Mouse (Mus musculus) liver, embryonic 14.5 days (tissue): ENCODE data around the gene Emc3. TPM values are rescaled to one million over a fixed set of nuclear protein-coding genes. Genes with fewer than 3 reads are reported as not detected.

Source experiments
- ATAC-seq: fragments of 200-750 bp; cut with Nextera tagmentation; 2 replicates; pipeline ENCODE4 v1.8.0; 2017; ENCODE audit warnings: moderate number of reproducible peaks, mild to moderate bottlenecking, moderate library complexity; ENCODE audit not compliant: insufficient read depth
- DNase-seq, 3 experiments: peaks; one replicate each; pipeline ENCODE4 v3.0.0-alpha.2; 2012 to 2013; ENCODE audit warnings: low read depth in 3 of 3, low spot score in 3 of 3
- H3K27ac ChIP-seq: fragments of 300-500 bp; sonication (generic); 2 replicates; pipeline ENCODE4 v1.5.1; 2014; ENCODE audit warnings: moderate library complexity, mild to moderate bottlenecking, control low read depth, inconsistent platforms
- H3K27me3 ChIP-seq: fragments of 300-500 bp; sonication (generic); 2 replicates; pipeline ENCODE4 v1.6.1; 2014; ENCODE audit warnings: mild to moderate bottlenecking, low read length, moderate library complexity; ENCODE audit not compliant: control insufficient read depth, insufficient read depth
- H3K36me3 ChIP-seq: fragments of 300-500 bp; sonication (generic); replicated peaks from 2 replicates; pipeline ENCODE4 v1.6.1; 2014; ENCODE audit warnings: low read depth; ENCODE audit not compliant: control insufficient read depth, insufficient read depth
- H3K4me1 ChIP-seq, 2 experiments: fragments of 200-500 bp in 1 of 2; fragments of 300-500 bp in 1 of 2; sonication (generic) in 1 of 2; replicated peaks; 2 replicates each; pipeline ENCODE4 v1.6.1; 2012 to 2014; ENCODE audit warnings: antibody characterized with exemption in 1 of 2, inconsistent platforms in 1 of 2, low read length in 1 of 2; ENCODE audit not compliant: control insufficient read depth in 2 of 2, insufficient read depth in 2 of 2
- H3K4me2 ChIP-seq: fragments of 300-500 bp; sonication (generic); 2 replicates; pipeline ENCODE4 v1.6.1; 2014; ENCODE audit warnings: low read depth, mild to moderate bottlenecking, control low read depth, moderate library complexity
- H3K4me3 ChIP-seq, 2 experiments: fragments of 200-500 bp in 1 of 2; fragments of 300-500 bp in 1 of 2; sonication (generic) in 1 of 2; 2 replicates each; pipeline ENCODE4 v1.5.1; 2012 to 2014; ENCODE audit warnings: low read depth in 2 of 2, low read length in 2 of 2, mild to moderate bottlenecking in 2 of 2, control low read depth in 1 of 2, inconsistent platforms in 1 of 2, moderate library complexity in 1 of 2; ENCODE audit not compliant: insufficient read depth in 1 of 2
- H3K9ac ChIP-seq: fragments of 300-500 bp; sonication (generic); replicated peaks from 2 replicates; pipeline ENCODE4 v1.6.1; 2014; ENCODE audit warnings: mild to moderate bottlenecking, control low read depth, moderate library complexity
- H3K9me3 ChIP-seq: fragments of 300-500 bp; sonication (generic); 2 replicates; pipeline ENCODE4 v1.6.1; 2016; ENCODE audit warnings: low read length, mixed read lengths; ENCODE audit not compliant: control insufficient read depth
- CTCF ChIP-seq: IDR thresholded peaks from 2 replicates; pipeline ENCODE4 v1.5.1; 2016; ENCODE audit warnings: antibody characterized with exemption, low read depth, control low read depth
- EP300 ChIP-seq: IDR thresholded peaks from 2 replicates; pipeline ENCODE4 v1.6.1; 2016; ENCODE audit warnings: antibody characterized with exemption, low read depth
- WGBS: fragments of 180-500 bp; shearing (Covaris S2); extraction: QIAGEN DNeasy Blood & Tissue Kit; methylation state at CpG from one replicate; pipeline ENCODE4 v1.1.7; 2014; ENCODE audit not compliant: insufficient replicate concordance; 5-methylcytosine and 5-hydroxymethylcytosine counted together
- polyA plus RNA-seq, 2 experiments: library from polyadenylated mRNA; depleted of rRNA in 1 of 2; stranded (reverse) in 1 of 2; unstranded in 1 of 2; fragments of >200 nt; fragmentation: Nextera tagmentation in 1 of 2; extraction: Ambion mirVana in 1 of 2; gene quantifications; 2 replicates each; pipeline versions ENCODE4 v1.2.1 to v1.2.3; 2012 to 2014

Emc3 gene
- polyA plus RNA-seq, 2 experiments = 20.7 to 41.5 TPM

DNA sequence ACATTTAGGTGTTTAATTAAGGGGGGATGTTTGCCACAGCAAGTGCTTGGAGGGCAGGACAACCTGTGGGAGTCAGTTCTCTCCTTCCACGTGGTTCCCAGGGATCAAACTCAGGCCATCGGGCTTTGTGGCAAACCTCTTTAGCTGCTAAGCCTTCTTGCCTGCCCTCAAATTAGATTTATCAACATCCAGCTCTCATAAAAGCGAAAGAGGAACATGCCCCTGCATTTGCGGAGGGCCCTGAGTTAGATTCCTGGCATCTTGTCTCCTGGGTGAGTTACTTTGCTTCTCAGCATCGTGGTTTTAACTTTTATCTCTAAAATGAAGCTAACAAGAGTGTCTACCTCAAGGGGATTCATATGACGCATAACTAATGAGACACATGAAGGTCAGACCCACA is 32.1 kb downstream of the Emc3 start:
- Histone ChIP-seq H3K4me3 (no peak overlapping the region), H3K4me2 (no peak overlapping the region), H3K9me3 (no peaks in the 10 kb centered on the region), H3K36me3 (no peaks in the 10 kb centered on the region), H3K9ac (no peak overlapping the region), H3K27me3 (peaks cover 30% of the 10 kb centered on the region), H3K27ac (no peak overlapping the region), H3K4me1 (no peaks in the 10 kb centered on the region)
- TF ChIP-seq EP300 (no peak), CTCF (no peak)
- WGBS = 39% methylated on average over 6 of the region's 6 CpGs
- DNase-seq (no peak), ATAC-seq (no peak)

DNA sequence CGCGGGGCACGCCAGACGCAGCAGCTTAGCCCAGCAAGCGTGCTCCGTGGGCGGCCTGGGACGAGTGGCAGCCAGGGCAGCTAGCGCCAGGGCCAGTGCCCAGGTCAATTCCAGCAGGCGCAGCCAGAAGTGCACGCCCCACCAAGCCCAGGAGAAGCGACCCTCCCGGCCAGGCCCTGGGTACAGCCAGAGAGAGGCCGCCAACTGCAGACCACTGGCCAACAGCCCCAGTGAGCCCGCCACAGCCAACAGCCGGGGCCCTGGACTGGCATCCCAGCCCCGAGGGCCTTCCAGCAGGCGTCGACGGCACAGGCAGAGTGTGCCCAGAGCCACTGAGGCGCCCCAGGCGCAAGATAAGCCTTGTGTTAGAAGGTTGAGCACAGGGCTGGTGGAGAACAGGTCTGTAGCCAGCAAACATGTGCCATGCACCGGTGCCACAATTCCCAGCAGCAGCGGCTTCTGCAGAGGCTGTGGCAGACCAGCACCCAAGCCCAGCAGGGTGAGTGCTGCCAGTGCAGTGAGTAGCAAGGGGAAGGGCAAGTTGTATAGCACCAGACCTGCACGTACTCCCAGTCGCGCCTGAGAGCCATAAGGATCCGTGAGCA is 36.3 kb downstream of the Emc3 start:
- Histone ChIP-seq H3K27me3 (peaks cover 12% of the 10 kb centered on the region), H3K9me3 (no peaks in the 10 kb centered on the region), H3K27ac (no peak overlapping the region), H3K36me3 (no peaks in the 10 kb centered on the region), H3K4me1 (no peaks in the 10 kb centered on the region), H3K4me3 (peak overlapping the region in 1 of 2 experiments; percentile 51; a peak in 2 of 4 replicates), H3K4me2 (peak overlapping the region; percentile 75), H3K9ac (no peak overlapping the region)
- no peak for TF ChIP-seq CTCF
- TF ChIP-seq EP300 = no peak
- no peak for ATAC-seq
- 40% methylated on average over 28 of the region's 28 CpGs for WGBS
- DNase-seq = no peak

DNA sequence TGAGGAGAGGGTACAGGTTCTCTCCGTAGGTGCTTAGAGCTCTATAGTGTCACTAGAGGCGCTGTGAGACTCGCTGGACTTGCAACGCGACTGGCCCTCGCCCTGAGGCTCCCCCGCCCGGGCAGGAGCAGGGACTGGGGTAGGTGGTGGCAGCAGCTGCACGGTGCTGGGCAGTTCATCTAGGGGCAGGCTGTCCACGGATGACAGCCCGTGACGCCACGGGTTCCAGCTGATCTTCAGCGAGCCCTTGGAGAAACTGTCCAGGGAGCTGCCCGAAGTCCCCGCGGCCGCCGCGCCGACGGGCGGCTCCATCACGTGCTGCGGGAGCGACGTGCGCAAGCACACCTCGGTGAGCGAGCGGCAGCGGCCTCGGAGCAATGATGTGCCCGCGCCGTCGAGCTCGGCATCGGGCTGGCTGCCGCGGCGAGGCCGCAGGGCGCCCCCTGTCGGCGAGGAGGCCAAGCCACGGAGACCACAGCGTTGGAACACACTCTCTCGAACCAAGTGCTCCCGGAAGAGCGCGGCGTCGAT is 37.1 kb downstream of the Emc3 start:
- DNase-seq = peak; percentile 36 to 55 (median 47)
- no peaks in the 10 kb centered on the region for H3K36me3 ChIP-seq

DNA sequence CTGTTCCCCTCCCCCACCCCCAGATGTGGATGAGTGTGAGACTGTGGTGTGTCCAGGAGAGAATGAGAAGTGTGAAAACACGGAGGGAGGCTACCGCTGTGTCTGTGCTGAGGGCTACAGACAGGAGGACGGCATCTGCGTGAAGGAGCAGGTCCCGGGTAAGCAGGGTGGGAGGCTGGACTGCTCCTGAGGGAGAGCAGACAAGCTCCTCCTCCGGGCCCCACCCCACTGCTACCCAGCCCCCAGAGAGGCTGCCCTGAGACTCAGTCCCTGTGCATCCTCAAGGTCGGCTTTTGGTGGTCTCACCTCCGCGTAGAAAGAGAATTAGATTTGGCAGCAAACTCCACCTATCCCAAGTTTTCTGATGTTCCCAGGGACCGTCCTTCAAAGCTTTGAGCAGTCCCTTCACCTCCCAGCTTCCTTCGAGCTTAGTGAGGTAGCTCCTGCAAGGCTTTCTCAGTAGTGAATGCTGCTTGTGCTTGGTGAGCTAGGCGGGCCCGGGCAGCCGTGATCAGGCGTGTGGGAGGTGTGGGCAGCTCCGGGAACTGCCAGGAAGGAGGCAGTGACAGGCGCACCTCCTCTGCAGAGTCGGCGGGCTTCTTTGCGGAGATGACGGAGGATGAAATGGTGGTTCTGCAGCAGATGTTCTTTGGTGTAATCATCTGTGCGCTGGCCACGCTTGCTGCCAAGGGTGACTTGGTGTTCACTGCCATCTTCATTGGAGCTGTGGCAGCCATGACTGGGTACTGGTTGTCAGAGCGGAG is 39.2 kb downstream of the Emc3 start:
- no peak overlapping the region for H3K9ac ChIP-seq

More for the DNA sequence above, 37.1 kb downstream of the Emc3 start:
- no peaks in the 10 kb centered on the region for H3K9me3 ChIP-seq
- peak; percentile 70 for TF ChIP-seq CTCF
- no peak for TF ChIP-seq EP300
- peaks cover 12% of the 10 kb centered on the region for H3K27me3 ChIP-seq
- no peaks in the 10 kb centered on the region for H3K4me1 ChIP-seq
- peak; percentile 75 for ATAC-seq
- peak overlapping the region; percentile 75 for H3K4me2 ChIP-seq
- H3K9ac ChIP-seq = peak overlapping the region; percentile 34; the same call in 1 of the 2 replicates
- H3K27ac ChIP-seq = no peak overlapping the region
- H3K4me3 ChIP-seq = peak overlapping the region; percentile 16 to 51
- 1% methylated on average over 54 of the region's 54 CpGs for WGBS

DNA sequence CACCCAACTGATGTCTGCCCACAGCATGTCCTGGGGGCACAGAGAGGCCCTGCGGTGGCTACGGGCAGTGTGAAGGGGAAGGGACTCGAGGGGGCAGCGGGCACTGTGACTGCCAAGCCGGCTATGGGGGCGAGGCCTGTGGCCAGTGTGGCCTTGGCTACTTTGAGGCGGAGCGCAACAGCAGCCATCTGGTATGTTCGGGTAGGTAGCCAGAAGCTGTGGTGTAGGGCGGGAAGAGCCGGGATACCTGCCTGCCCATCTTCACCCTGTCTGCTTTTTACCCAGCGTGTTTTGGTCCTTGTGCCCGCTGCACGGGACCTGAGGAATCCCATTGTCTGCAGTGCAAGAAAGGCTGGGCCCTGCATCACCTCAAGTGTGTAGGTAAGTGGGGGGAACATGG is 42.0 kb downstream of the Emc3 start:
- Histone ChIP-seq H3K4me3 (no peak overlapping the region), H3K9ac (no peak overlapping the region), H3K27me3 (peaks cover 2% of the 10 kb centered on the region; the same call in 1 of the 2 replicates), H3K9me3 (no peaks in the 10 kb centered on the region), H3K4me1 (peaks cover 6 to 11% of the 10 kb centered on the region in 2 experiments; a peak in 3 of 4 replicates), H3K27ac (no peak overlapping the region), H3K4me2 (no peak overlapping the region), H3K36me3 (no peaks in the 10 kb centered on the region)
- TF ChIP-seq EP300 (no peak), CTCF (no peak)
- ATAC-seq = no peak
- WGBS = 77% methylated on average over 14 of the region's 14 CpGs
- DNase-seq = no peak

More for the DNA sequence above, 39.2 kb downstream of the Emc3 start:
- Histone ChIP-seq H3K4me3 (no peak overlapping the region), H3K27ac (no peak overlapping the region), H3K4me2 (no peak overlapping the region), H3K4me1 (peaks cover 3 to 5% of the 10 kb centered on the region in 2 experiments; a peak in 3 of 4 replicates), H3K27me3 (peaks cover 12% of the 10 kb centered on the region), H3K9me3 (no peaks in the 10 kb centered on the region), H3K36me3 (no peaks in the 10 kb centered on the region)
- TF ChIP-seq EP300 (no peak), CTCF (no peak)
- ATAC-seq (no peak), DNase-seq (no peak)
- WGBS = 75% methylated on average over 24 of the region's 24 CpGs
